Mouse (Mus musculus) urinary bladder, postnatal 14 days (tissue): ENCODE results near the gene Wdr13.
"Not testable (repeated sequence)": the region's sequence is repeated elsewhere in the genome, so short reads cannot be mapped to it uniquely, and the experiment has no call there.

Source experiments
- DNase-seq: peaks from one replicate; pipeline ENCODE4 v3.0.0; 2021; ENCODE audit warnings: low spot score

The Wdr13 gene

DNA sequence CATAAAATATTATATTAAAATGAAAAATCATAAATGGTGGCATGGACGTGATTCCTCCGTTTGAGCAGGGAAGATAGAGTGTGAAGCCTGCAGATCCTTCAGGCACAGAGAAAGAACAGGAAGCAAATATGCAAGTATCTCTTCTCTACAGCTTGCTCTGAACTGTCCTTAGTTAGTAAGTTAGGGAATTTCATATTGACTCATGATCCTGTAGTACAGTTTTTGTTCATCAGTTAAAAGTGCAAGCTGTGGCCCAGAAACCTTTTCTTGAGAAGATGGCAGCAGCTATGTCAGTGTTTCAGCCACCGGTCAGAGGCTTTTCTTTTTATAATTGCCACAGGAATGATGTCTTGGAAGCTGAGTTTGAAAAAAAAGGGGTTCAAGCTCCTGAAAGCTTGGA lies 27.7 kb downstream of the Wdr13 start:
- no peak for DNase-seq

DNA sequence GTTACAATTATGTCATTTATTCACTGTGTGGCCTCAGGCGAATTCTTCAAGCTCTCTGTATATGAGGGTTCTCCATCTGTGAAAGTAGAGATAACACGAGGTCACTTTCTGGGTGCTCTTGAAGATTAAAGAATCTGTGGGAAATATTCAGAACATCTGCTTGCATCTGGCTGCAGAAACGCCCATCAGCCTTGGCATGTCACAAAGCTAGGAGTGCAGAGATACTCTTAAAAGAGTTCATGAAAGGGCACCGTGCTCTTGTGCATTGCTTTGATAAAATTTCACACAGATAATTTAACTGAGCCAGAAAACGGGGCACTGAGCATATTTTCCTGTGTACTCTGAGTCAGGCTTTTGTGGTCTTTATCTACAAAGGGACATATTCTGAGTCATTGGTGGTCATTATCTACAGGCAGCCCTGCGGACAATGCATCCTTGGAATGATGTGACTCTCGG lies 30.5 kb downstream of the Wdr13 start:
- no peak for DNase-seq

DNA sequence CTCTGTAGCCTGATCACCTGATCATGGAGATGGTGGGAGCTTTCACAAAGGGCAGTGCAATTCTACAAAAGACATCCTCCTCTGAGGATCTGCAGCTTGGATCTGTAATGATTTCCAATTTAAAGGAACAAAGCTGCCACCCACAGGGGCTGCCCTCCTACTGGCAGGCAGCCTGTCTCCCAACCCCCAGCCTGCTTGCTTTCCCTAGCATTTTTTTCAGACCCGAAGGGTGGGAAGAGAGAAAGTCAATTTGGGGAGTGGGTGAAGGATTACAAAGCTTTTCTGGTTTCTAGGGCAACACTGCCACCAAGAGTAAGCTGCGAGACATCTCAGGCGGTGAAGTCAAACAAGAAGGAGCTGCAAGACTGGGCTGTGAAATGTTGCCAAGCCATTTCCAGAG lies 31.7 kb downstream of the Wdr13 start:
- DNase-seq = no peak

DNA sequence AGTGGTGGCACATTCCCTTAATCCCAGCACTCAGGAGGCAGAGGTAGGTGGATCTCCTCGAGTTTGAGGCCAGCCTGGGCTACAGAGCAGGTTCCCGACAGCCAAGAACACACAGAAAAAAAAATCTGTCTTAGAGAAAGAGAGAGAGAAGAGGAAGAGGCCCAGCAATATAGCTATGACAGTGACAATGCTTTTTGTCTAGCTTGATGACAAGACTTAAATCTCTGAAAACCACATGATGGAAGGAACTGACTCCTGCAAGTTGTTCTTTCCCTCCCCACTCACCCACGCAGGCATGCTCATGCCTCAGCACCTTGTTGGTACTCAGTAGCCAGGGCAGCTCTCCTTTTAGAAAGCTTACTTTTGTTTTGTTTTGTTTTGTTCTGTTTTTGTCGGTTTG lies 33.3 kb downstream of the Wdr13 start:
- no peak for DNase-seq

DNA sequence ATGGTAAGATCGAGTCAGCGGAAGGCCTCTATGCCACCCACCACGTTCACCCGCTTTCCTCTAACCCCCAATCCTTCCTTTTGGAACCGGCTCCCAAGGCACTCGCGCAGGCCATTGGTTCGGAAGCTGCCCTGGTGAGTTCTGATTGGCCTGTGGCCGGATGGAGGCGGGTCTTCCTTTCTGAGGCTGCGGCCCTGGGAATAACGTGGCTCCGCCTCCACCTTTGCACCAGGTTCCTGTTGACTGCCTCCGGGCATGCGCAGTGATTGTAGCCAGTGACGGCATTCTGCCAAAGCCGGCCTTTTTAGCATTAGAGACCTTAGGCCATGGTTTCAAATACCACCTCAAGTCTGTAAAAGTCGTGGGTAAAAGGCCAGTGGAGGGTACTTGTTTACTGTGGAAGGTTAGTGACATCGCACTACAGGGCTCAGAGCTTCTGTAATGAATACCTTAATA lies 35.9 kb downstream of the Wdr13 start:
- DNase-seq = peak; percentile 96

DNA sequence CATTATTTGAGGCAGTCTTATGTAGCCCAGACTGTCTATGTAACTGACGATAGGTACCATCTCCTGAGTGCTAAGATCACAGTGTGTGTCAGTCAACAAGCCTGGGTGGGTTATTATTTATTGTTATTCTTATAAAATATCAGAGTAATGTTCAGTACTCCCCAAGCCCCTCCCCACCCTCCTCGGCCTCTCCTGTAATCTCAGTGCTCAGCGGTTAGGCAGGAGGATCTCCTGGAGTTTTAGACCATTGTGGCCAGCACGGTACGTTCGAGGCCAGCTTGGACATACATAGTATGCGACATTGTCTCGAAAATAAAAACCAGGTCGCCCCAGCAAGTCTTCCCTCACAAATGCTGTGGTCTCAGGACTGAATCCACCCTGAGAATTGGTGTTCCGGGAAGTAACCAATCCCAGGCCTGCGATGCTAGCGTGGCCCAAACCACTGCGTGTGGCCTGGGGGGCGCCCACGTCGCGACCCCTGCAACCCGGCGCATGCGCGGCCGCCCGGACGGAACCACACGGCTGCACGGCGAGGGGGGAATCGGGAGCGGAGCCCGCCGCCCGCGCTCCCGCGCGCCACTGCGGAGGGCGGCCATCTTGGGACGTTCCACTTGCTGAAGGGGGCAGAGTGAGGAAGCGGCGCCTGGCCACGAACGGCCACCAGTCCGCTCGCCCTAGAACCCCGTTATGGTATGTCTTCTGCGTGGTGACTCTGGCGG lies 36.5 kb downstream of the Wdr13 start:
- peak; percentile 72 for DNase-seq

DNA sequence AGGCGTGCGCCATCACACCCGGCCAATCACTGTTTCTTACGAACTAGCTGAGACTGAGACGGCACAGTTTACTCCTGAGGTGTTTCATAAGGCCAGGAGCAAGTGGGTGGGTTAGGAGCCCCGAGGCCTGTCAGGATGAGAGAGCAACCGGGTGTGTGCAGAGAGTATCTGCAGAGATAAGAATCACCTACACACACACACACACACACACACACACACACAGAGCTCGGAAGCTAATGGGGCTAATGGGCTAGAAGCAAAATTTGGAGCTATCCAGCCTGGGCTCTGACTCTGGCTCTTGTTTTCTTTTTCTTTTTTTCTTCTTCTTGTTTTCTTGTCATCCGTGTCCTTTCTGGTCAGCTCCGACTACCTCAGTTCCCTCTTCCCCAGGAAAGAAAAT lies 37.1 kb downstream of the Wdr13 start:
- no peak for DNase-seq

DNA sequence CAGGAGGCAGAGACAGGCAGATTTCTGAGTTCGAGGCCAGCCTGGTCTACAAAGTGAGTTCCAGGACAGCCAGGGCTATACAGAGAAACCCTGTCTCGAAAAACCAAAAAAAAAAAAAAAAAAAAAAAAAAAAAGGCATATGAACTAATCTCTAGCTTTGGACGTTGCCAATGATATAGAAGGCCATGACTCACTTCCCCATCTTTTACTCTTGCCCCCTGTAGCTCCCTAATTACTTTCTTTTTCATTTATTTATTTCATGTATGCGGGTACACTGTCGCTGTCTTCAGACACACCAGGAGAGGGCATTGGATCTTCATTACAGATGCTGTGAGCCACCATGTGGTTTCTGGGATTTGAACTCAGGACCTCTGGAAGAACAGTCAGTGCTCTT lies 41.7 kb downstream of the Wdr13 start:
- DNase-seq = not testable (repeated sequence)

DNA sequence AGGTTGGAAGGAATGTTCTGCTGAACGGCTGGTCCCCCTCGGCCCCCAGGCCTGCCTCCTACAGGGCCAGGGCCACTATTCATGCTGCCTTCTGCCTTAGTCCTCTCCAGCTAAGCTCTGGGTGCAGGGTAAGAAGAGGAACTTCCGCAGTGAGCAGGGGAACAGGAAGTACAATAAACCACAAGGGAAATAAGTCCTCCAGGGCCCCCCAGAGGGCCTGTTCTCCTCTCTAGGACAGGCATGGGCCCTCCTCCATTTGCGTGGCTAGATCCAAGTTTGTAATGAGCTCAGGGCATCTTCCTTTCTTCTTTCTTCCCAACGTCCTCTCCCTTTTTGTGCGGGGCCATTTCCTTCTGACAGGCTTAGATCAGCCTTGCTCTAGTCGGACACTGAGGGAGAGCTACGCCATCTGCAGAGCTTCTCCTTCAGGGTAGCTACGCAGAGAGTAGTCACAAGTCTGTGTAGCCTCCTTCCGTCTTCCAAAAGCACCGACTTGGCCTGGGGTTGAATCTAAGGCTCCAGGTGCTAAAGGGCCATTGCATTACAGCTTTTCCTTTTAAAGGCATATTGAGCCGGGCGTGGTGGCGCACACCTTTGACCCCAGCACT lies 42.2 kb downstream of the Wdr13 start, which contains the start of gene Was:
TSS of gene Was (minus strand) at position 153 of the 608 bp plus-strand sequence.
- DNase-seq = no peak

DNA sequence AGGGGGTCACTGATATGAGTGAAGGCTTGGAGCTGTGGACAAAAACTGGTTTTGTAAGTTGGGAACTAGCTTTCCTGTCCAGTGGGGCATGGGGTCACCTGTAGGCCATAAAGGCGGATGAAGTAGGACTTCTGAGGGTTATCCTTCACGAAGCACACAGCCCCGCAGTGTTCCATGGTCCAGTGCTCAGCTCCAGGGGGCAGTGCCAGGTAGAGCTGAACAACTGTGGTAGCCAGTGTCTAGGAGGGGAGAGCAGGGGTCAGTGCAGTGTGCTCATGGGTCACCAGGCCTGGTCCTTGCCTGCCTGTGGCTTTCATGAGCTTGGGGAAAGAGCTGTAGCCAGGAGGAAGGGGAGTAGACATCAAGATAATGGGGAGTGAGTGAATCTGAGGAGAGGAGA lies 42.9 kb downstream of the Wdr13 start:
- DNase-seq = no peak

DNA sequence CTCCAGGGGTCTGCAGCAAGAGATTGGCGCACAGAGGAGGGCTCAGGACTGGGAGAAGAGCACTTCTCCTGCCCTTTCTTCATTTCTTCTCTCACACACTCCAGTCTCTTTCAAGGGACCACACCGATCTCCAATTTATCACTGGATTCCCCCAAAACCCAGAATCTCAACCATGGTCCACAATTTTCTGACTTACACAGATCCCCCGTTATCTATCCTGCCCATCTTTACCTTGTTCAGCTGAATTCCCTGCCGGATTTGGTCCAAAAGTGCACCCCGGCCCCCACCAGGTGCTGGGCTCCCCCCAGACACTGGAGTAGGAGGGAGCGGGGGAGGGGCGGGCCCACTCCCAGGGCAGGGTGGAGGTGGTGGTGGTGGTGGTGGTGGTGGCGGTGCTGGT lies 47.1 kb downstream of the Wdr13 start:
- no peak for DNase-seq

DNA sequence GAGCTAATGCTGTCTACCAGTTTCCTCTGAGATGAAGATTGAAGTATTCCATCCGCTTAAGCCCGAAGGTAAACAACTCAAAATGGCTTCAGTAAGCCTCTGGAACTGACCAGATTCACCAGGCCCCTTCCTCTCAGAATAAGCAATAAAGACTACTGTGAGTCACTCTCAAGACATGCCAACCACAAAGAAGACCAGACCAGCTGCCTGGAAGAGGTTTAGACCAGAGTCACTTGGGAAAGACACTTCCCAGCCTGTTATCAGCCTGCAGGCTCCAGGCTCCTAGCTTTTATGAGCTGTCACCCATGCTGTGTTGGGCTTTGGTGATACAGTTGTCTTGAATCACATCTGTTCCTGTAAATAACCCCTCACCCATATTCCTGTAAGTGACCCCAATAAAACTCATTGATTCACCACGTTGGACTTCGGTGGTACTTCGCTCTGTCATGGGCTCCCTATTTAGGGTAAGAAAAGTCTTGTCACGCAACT lies 47.9 kb downstream of the Wdr13 start:
- no peak for DNase-seq

DNA sequence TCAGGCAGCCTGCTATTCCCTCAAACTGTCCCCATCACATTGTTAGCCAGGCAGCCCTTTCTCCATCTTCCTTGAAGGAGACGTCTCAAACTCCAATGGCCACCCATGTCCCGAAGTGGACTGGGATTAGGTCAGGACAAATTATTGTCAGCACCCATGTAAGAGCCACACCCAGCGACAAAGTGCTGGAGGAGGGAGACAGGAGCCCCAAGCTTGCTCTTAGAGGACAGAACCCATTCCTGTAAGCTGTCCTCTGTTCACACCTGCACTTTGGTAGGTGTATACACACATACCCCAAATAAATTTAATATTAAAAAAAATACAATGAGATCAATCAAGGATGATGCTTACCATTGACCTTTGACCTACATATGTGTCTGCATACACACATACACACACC lies 57.6 kb downstream of the Wdr13 start:
- no peak for DNase-seq

DNA sequence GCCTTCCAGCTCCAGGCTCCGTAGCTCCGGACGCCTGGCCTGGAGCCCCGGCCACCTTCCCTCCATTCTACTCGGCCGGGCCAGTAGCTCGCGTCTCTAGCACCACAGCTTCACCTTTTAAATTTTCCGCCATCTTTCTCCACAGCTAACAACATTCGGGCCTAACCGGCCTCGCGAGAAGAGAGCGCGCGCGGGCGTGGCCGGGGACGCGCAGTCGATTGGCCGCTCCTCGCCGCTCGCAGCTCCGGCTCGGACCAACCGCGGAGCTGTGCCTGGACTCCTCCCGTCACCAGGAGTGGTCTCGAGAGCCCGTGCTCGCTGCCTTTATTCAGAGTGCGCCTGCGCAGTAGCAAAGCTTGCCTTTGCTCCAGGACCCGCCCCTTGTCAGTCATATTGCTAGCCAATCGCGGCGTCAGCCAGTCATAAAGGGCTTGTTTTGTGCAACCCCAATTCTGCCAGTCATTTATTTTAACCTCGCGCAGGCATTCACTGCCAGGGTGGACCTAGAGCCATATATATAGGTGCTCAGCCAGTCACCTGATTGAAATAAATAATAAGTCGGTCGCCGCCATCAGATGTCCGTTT lies 58.2 kb downstream of the Wdr13 start, which contains the start of gene Suv39h1:
TSS of gene Suv39h1 (minus strand) at position 331 of the 585 bp plus-strand sequence.
- peak; percentile 93 for DNase-seq

DNA sequence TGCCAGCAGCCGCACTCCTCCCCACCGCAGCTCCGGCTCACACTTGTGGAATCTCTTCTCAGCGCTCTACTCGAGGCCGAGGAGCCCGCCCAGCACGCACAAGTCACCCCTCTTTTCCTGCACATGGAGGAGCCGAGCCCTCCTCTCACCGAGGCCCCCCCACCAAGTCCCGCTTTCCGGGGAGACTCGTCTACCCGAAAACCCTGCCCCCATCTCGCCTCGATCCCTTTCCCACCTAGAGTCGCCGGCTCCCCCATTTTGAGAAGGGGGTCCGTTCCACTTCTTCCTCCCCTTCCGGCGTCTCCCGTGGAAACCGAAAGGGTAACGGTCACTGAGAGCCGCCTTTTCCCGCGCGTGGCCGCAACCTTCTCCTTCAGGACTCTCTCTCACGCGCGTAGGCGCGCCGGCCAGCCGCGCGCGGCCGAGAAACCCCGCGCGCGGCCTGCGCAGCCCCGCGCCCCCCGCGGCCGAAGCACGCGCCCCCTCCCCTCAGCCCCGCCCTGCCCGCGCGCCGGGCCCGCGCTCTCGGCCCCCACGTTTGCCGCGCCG lies 58.7 kb downstream of the Wdr13 start:
- DNase-seq = peak; percentile 4
